Mouse (Mus musculus): ENCODE measurements around the gene Pam.

GRCm38 (mm10) chr1:98056996-98057945 is 38.2 kb downstream of the Pam start:
- TF ChIP-seq CTCF (IDR thresholded peaks at IDR 0.05; ENCODE audit: low read depth) (no peak), EP300 (optimal IDR thresholded peaks at IDR 0.05) (no peak)

Measured in stomach, postnatal 0 days (tissue).